Mouse (Mus musculus) MEL (cell line): ENCODE measurements around the gene Ercc6l2. TPM values are rescaled to one million over a fixed set of nuclear protein-coding genes. Genes with fewer than 3 reads are reported as not detected.
A peak's percentile ranks its signal among the peaks of the same experiment; 100 is the strongest.

Source experiments
- DNase-seq: peaks from one replicate; pipeline ENCODE4 v3.0.0; 2011; ENCODE audit warnings: low read depth, low spot score
- H3K27ac ChIP-seq: 2 replicates; pipeline ENCODE4 v1.5.1; 2012; ENCODE audit warnings: low read depth, mild to moderate bottlenecking, control low read depth, low read length, moderate library complexity; ENCODE audit not compliant: control insufficient read depth
- H3K27me3 ChIP-seq, 2 experiments: fragments of 150-350 bp in 1 of 2; sonication (generic) in 1 of 2; 2 replicates each; pipeline ENCODE4 v1.6.1; 2012; ENCODE audit warnings: low read length in 2 of 2, mild to moderate bottlenecking in 2 of 2, improper control_type of control experiment in 1 of 2, moderate library complexity in 1 of 2; ENCODE audit not compliant: insufficient read depth in 2 of 2, control insufficient read depth in 1 of 2
- H3K36me3 ChIP-seq, 2 experiments: 2 replicates each; pipeline ENCODE4 v1.6.1; 2012 to 2014; ENCODE audit warnings: low read length in 2 of 2, improper control_type of control experiment in 1 of 2, inconsistent platforms in 1 of 2, mild to moderate bottlenecking in 1 of 2; ENCODE audit not compliant: insufficient read depth in 2 of 2, control insufficient read depth in 1 of 2
- H3K4me1 ChIP-seq, 2 experiments: fragments of 150-350 bp in 1 of 2; sonication (generic) in 1 of 2; 2 replicates each; pipeline ENCODE4 v1.6.1; 2012; ENCODE audit warnings: low read length in 2 of 2, improper control_type of control experiment in 1 of 2, mild to moderate bottlenecking in 1 of 2; ENCODE audit not compliant: insufficient read depth in 2 of 2, control insufficient read depth in 1 of 2
- H3K4me3 ChIP-seq, 2 experiments: fragments of 150-350 bp in 1 of 2; sonication (generic) in 1 of 2; 2 replicates each; pipeline ENCODE4 v1.5.1; 2012; ENCODE audit warnings: low read depth in 2 of 2, low read length in 2 of 2, mild to moderate bottlenecking in 2 of 2, moderate library complexity in 2 of 2, control low read depth in 1 of 2, improper control_type of control experiment in 1 of 2; ENCODE audit not compliant: control insufficient read depth in 1 of 2, insufficient read depth in 1 of 2
- H3K79me2 ChIP-seq: 2 replicates; pipeline ENCODE4 v1.6.1; 2012; ENCODE audit warnings: mild to moderate bottlenecking, low read length, moderate library complexity; ENCODE audit not compliant: control insufficient read depth, poor library complexity, insufficient read depth
- H3K9ac ChIP-seq: 2 replicates; pipeline ENCODE4 v1.6.1; 2012; ENCODE audit warnings: low read depth, mild to moderate bottlenecking, control low read depth, low read length, moderate library complexity; ENCODE audit not compliant: control insufficient read depth, poor library complexity, severe bottlenecking
- H3K9me3 ChIP-seq: fragments of 150-350 bp; sonication (generic); replicated peaks from 2 replicates; pipeline ENCODE4 v1.6.1; 2012; ENCODE audit warnings: mild to moderate bottlenecking, low read length, improper control_type of control experiment, moderate library complexity; ENCODE audit not compliant: insufficient read depth
- CHD1 ChIP-seq: IDR thresholded peaks from 2 replicates; pipeline ENCODE4 v1.6.1; 2012; ENCODE audit warnings: low read depth, mild to moderate bottlenecking, inconsistent platforms, low read length, improper control_type of control experiment
- CTCF ChIP-seq, 3 experiments: IDR thresholded peaks in 2 of 3; conservative IDR thresholded peaks in 1 of 3; 2 replicates each; pipeline ENCODE4 v1.5.1; 2011 to 2012; ENCODE audit warnings: low read length in 3 of 3, low read depth in 2 of 3, mild to moderate bottlenecking in 2 of 3, improper control_type of control experiment in 1 of 3, inconsistent platforms in 1 of 3, mixed read lengths in 1 of 3, moderate library complexity in 1 of 3; ENCODE audit not compliant: control insufficient read depth in 1 of 3, insufficient read depth in 1 of 3, poor library complexity in 1 of 3, severe bottlenecking in 1 of 3
- MXI1 ChIP-seq: IDR thresholded peaks from 2 replicates; pipeline ENCODE4 v1.6.1; 2011; ENCODE audit warnings: mild to moderate bottlenecking, low read depth, low read length, improper control_type of control experiment
- MYB ChIP-seq: IDR thresholded peaks from 2 replicates; pipeline ENCODE4 v1.6.1; 2011; ENCODE audit warnings: mild to moderate bottlenecking, low read depth, low read length, improper control_type of control experiment
- MYC ChIP-seq: IDR thresholded peaks from 2 replicates; pipeline ENCODE4 v1.6.1; 2011; ENCODE audit warnings: low read depth, mild to moderate bottlenecking, low read length, improper control_type of control experiment, moderate library complexity
- NELFE ChIP-seq: IDR thresholded peaks from 2 replicates; pipeline ENCODE4 v1.6.1; 2011; ENCODE audit warnings: low read depth, low read length, improper control_type of control experiment
- POLR2AphosphoS2 ChIP-seq: IDR thresholded peaks from 2 replicates; pipeline ENCODE4 v1.6.1; 2011; ENCODE audit warnings: low read length, improper control_type of control experiment
- POLR2AphosphoS5 ChIP-seq: IDR thresholded peaks from 2 replicates; pipeline ENCODE4 v1.6.1; 2012; ENCODE audit warnings: low read depth, borderline replicate concordance, mild to moderate bottlenecking, inconsistent platforms, low read length, moderate library complexity, mixed read lengths
- RAD21 ChIP-seq: IDR thresholded peaks from 2 replicates; pipeline ENCODE4 v1.6.1; 2011; ENCODE audit warnings: mild to moderate bottlenecking, low read depth, low read length, improper control_type of control experiment
- RCOR1 ChIP-seq: IDR thresholded peaks from 2 replicates; pipeline ENCODE4 v1.6.1; 2012; ENCODE audit warnings: low read depth, mild to moderate bottlenecking, inconsistent platforms, low read length, improper control_type of control experiment
- SIN3A ChIP-seq: IDR thresholded peaks from 2 replicates; pipeline ENCODE4 v1.6.1; 2012; ENCODE audit warnings: low read length, improper control_type of control experiment, inconsistent platforms
- SMC3 ChIP-seq: IDR thresholded peaks from 2 replicates; pipeline ENCODE4 v1.6.1; 2011; ENCODE audit warnings: low read depth, low read length, improper control_type of control experiment
- ZKSCAN1 ChIP-seq: IDR thresholded peaks from 2 replicates; pipeline ENCODE4 v1.6.1; 2012; ENCODE audit warnings: low read depth, mild to moderate bottlenecking, inconsistent platforms, low read length, improper control_type of control experiment, moderate library complexity
- polyA plus RNA-seq, 2 experiments: library from polyadenylated mRNA; stranded (reverse) in 1 of 2; unstranded in 1 of 2; fragments of >175 nt in 1 of 2; fragments of >200 nt in 1 of 2; gene quantifications; 2 replicates each; pipeline versions ENCODE4 v1.2.1 to v1.2.4; 2012; ENCODE audit warnings: low replicate concordance in 2 of 2, low read depth in 1 of 2; ENCODE audit not compliant: insufficient read length in 2 of 2, insufficient read depth in 1 of 2, missing spikeins in 1 of 2
- total RNA-seq: library from RNA; depleted of rRNA; stranded (reverse); fragments of 300-350 nt; gene quantifications from 2 replicates; pipeline ENCODE4 v1.2.3, GENCODE M21; 2012

Ercc6l2 gene
- total and polyA plus RNA-seq, 3 experiments = 15.6 to 61.7 (median 19.4) TPM

DNA sequence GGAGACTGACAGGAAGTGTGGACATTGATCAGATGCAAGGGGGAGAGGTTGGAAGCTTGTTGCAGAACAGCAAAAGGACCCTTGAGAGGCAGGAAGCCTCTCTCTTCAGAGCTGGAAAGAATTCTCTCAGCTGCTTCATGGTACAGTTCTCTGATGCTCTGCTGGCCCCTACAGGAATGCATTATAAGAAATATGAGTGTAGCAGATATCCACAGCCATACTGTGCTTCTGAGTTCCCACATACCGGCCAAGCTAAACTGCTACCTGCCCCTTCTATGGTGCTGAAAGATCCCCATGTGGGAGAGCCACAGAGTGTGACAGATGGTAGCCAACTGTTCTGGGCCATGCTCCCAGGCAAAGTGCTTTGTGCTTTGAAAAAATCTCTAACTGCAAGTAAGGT lies 114.3 kb downstream of the Ercc6l2 start:
- H3K4me3 ChIP-seq = no peak overlapping the region
- no peak for DNase-seq
- no peak overlapping the region for H3K9ac ChIP-seq
- H3K4me1 ChIP-seq = no peaks in the 10 kb centered on the region; a peak in 1 of 4 replicates
- no peak overlapping the region for H3K27ac ChIP-seq
- H3K36me3 ChIP-seq = no peaks in the 10 kb centered on the region
- peak; percentile 34 for TF ChIP-seq RAD21
- no peak for TF ChIP-seq SIN3A
- TF ChIP-seq CTCF (IDR thresholded peaks at IDR 0.05 in 2 of 3, conservative IDR thresholded peaks at IDR 0.05 in 1 of 3; ENCODE audit: control insufficient read depth in 1 of 3, insufficient read depth in 1 of 3, low read depth in 2 of 3, low read length in 3 of 3, poor library complexity in 1 of 3, severe bottlenecking in 1 of 3) = peak in 1 of 3 experiments; percentile 24; a peak in 1 of 6 replicates
- TF ChIP-seq MYB = no peak
- TF ChIP-seq SMC3 = peak; percentile 14; the same call in 1 of the 2 replicates
- TF ChIP-seq POLR2AphosphoS2 = no peak
- no peak for TF ChIP-seq ZKSCAN1
- no peak for TF ChIP-seq NELFE
- no peaks in the 10 kb centered on the region for H3K79me2 ChIP-seq
- H3K27me3 ChIP-seq = no peaks in the 10 kb centered on the region; a peak in 2 of 4 replicates
- no peaks in the 10 kb centered on the region for H3K9me3 ChIP-seq

DNA sequence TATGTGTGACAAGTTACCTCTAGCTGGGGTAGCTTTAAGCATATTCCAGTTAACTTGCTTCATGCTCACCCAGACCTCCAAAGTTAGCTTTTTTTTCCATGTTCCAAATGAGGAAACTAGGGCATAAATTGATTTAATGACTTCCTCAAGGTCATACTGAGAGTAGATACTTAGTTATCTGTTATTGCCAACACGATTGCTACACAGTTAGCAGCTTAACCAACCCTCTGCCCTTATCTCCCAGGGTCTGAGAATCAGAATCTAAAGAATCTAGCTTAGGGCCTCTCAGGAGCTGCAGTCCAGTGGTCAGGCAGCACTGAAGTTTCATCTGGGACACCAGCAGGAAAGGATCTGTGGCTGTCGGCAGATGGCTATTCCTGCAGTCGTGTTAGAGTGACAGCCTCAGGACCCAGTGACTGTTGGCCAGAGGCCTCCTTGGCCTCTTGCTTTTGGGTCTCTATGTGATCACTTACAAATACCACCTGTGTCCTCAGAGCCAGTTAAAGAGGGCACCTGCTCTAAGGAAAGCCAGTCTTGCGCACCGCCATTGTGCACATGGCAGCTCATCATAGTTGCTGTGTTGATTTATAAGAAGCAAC lies 115.0 kb downstream of the Ercc6l2 start:
- TF ChIP-seq MXI1 = no peak
- no peak for TF ChIP-seq POLR2AphosphoS5
- TF ChIP-seq, all 39 proteins: peak for 0
- no peak for DNase-seq
- Histone ChIP-seq H3K9me3 (no peaks in the 10 kb centered on the region), H3K27ac (no peak overlapping the region), H3K4me3 (no peak overlapping the region), H3K36me3 (no peaks in the 10 kb centered on the region), H3K9ac (no peak overlapping the region), H3K27me3 (no peaks in the 10 kb centered on the region; a peak in 2 of 4 replicates), H3K4me1 (no peaks in the 10 kb centered on the region; a peak in 1 of 4 replicates), H3K79me2 (no peaks in the 10 kb centered on the region)

DNA sequence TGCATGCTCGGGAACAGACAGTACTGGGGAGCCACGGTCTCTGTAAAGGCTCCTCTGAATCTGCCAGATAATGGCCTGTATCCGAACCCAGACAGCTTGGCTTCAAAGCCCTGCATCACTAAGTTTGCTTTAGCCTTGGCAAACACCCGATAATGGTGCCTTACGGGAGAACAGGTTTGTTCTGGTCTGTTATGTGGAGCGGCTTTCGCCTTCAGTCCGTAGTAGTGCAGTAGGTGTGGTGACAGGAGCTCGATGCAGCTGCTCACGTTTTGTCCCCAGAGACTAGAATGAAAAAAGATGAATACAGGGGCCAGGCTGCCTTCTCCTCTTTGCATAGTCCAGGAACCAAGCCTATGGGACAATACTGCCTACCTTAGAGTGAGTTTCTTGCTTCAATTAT lies 115.5 kb downstream of the Ercc6l2 start:
- Histone ChIP-seq H3K4me3 (no peak overlapping the region), H3K9ac (no peak overlapping the region), H3K79me2 (no peaks in the 10 kb centered on the region), H3K4me1 (no peaks in the 10 kb centered on the region; a peak in 1 of 4 replicates), H3K9me3 (no peaks in the 10 kb centered on the region), H3K27me3 (no peaks in the 10 kb centered on the region; a peak in 2 of 4 replicates), H3K27ac (no peak overlapping the region), H3K36me3 (no peaks in the 10 kb centered on the region)
- no peak for DNase-seq
- no peak for TF ChIP-seq POLR2AphosphoS5
- no peak for TF ChIP-seq CHD1
- TF ChIP-seq RCOR1 = no peak
- TF ChIP-seq MYC = no peak
